Mouse (Mus musculus): ENCODE results near the gene Amph.

Amph gene

GRCm38 (mm10) chr13:19138550-19138949 lies 190.5 kb downstream of the Amph start:
- ATAC-seq (ENCODE audit: low TSS enrichment) = no peak

GRCm38 (mm10) chr13:19139104-19139503 lies 191.1 kb downstream of the Amph start:
- ATAC-seq (ENCODE audit: low TSS enrichment) = no peak

DNA sequence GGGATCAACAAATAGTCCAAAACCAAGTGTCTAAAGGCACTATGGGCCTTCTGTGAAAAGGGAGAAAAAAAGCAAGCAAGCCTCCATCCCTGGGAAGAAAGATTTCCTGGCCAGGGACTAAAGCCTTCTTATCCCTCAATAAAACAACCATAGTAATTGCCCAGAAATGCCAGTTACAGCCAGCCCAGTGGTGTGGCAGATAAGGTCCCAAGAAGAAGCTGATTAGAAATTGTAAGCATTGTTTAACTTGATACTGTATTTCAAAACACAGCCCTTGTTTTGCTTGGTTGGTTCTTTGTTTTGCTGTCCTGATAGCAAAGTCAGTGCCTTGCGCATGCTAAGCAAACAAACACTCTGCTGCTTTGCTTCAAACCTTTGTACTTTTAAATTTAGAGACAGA lies 191.8 kb downstream of the Amph start:
- ATAC-seq (ENCODE audit: low TSS enrichment) = no peak

DNA sequence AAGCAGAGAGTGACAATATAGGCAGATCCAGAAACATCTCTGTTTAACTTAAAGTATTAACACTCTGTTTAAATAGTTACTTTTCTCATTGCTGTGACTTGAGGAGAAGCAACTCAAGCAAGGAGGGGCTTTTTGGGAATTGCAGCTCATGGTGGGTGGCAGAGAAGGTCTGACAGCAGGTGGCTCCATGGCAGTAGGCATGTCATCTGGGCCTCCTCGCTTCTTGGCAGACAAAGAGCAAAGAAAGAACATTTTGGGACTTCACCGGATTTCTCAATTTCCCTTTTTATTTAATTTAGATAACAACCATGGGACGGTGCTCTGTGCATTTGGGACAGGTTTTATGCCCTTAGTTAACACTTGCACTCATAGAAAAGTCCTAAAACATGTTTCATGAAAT lies 195.8 kb downstream of the Amph start:
- ATAC-seq (ENCODE audit: low TSS enrichment) = no peak

DNA sequence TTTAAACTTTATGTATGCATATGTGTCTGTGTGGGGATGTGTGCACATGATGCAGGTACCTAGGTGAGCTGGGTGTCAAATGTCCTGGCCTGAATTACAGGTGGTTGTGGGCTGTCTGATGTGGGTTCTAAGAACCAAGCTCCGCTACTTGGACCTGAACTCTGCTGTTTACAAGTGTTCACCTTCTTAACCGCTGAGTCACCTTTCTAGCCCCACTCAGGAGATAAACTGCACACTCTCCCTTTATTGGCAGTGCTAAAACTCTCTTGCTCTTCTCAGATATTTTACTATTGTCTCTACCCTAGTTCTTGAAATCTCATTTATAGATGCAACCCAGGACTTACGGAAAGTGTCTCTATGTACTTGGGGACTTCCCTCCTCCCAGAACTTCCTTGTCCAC lies 199.5 kb downstream of the Amph start:
- no peak for ATAC-seq (ENCODE audit: low TSS enrichment)

GRCm38 (mm10) chr13:19149574-19149973 lies 201.6 kb downstream of the Amph start:
- ATAC-seq (ENCODE audit: low TSS enrichment) = no peak

DNA sequence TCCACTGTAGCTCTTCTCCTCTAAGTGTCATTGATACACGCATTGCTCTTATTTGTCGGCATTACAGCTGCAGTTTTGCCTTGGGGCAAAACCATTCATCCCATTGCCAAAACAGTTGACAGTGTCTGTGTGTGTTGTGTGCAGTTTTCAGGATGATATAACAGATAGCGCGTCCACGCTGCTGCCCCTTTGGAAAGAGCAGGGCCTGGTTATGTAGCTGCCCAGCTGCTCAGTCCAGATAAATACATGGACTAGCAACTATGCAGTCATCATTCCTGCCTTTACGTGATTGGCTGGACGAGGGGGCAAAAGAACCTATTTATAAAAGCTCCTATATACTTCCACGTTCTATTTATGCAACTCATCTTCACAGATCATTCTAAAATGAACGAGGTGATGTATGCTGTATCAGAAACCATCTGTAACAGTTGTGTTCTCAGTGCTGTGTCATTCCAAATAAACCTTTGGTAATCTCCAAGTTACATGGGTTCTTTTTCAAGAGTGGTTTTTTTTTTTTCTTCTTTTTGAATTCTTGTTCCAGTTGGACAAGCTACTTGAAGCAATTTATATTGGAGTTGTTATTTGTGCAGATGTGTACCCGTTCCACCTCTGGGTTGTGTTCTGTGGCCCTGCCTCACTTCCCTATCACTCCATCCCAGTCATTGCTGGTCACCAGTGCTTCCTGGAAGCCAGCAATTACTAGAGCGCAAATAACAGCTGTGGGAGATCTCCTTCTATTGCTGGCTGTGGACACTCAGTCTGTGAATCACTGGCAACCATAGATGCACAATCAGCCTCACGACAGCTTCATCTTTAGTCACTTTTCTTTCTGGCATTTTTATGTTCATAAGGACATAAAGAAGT lies 202.7 kb downstream of the Amph start:
- ATAC-seq (ENCODE audit: low TSS enrichment) = peak; percentile 72

- ATAC-seq (ENCODE audit: low TSS enrichment) = no peak
These were observed 204.1 kb downstream of the Amph start for GRCm38 (mm10) chr13:19152126-19152525.

DNA sequence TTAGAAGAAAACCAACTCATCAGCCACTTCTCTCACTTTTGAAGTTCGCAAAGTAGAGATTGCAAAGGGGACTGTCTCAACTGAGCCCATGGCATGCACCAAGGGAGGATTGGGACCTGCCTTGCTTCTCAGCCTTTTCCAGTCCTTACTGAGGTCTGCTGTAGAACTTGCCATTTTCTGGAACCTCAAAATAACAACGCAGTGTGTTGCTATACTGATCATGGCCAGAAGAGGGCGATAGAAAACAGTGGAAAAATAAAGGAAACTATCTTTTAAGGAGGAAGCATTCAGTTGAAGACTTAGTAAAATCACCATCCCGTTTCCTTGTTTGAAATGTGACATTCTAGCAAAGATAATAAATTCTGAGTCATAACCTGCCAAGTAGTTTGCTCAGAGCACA lies 210.5 kb downstream of the Amph start:
- peak; percentile 53 for ATAC-seq (ENCODE audit: low TSS enrichment)

DNA sequence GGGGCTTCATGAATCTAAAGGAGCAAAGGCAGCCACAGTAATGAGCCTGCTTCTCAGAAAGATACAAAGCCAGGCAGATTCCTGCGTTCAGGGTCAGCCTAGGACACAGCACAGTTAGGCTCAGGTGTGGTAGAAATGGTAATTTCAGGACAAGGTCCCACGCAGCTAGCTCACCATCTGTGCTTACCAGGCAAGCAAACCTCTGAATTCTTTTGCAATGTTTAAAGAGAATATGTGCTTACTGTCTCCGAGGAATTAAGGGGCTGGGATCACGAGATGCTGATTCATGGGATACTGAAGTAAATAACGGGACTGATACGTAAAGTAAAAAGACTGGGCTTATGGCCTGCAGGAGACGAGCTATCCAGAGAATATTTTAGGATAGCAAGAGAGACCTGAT lies 212.6 kb downstream of the Amph start:
- peak; percentile 69 for ATAC-seq (ENCODE audit: low TSS enrichment)

DNA sequence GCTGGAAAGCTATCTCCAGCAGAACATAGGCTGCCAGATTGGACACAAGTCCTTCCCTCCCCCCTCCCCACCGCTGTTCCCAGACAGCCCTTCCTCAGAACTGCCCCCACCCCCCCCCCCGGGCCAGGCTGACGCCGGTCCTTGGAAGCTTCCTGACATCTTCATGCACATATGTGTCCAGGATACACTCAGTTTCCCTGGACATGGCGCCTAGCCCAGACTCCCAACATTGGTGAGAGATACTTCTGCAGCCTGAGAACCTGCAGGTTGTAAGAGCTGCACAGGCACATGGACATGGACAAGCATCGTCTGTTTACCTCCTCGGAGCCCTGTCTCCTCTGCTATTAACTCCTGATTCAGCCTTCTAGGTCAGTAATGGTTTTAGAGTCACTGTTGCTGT lies 213.1 kb downstream of the Amph start:
- ATAC-seq (ENCODE audit: low TSS enrichment) = peak; percentile 52

DNA sequence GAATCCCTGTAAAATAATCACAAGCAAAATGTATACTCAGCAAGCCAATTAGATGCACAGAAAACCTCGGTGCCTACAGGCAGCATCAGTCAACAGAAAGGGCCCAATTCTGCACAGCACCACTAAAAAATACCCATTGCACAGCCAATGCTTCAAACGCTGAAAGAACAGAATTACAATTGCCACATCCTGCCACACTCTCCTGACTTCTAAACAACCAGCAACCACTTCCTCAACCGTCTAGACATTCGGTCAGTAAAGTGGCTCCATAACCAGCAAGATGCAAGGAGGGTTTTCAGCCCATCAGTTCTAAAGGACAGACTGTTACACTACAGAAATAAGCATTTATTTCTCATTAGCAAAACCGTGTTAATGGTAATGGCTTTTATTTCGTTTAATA lies 214.1 kb downstream of the Amph start:
- no peak for ATAC-seq (ENCODE audit: low TSS enrichment)

DNA sequence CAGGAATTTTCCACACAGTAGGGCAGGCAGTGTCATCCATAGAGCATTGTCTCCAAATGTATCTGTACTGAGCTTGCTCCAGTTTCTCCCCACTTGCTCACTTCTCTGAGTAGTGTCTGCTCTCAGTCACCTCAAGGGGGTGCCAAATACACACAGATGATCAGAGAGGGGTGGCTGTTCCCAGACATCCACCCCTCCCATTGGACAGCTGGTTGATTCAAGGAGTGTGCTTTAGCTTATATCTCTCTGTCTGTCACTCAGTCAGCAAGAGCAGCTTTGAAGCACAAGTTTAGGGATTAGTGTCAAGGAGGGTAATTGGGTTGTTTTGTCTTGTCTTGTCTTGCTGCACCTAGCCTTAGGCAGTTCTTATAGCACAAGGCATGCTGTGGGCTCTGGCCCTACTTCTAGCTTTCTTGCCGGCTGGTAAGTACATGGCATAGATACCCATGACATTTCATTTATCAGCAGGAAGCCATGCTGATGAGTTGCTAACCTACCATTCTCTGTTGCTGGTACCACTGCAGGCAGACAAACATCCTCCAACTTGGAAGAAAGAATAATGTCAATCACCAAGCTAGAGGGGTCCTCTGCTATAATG lies 229.8 kb downstream of the Amph start:
- peak; percentile 100 for ATAC-seq (ENCODE audit: low TSS enrichment)

- ATAC-seq (ENCODE audit: low TSS enrichment) = no peak
These were observed 230.3 kb downstream of the Amph start for GRCm38 (mm10) chr13:19178351-19178750.

DNA sequence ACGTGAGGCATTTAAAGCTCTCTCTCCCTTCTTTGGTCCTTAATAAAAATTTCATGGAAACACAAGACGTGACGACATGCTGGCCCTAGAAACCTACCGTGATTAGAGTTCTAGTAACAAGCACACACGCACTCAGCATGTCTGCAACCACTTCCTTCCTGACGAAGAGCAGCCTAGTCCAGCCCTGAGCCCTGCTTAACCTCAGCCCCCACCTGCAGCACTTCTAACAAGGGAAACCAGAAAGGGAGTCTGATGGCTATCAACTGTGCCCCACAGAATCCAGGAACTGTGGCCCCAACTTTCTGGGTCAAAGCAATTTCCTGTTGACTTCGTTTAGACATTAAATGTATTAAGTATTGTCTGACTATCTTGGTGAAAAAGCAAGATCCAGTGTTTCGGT lies 234.3 kb downstream of the Amph start:
- ATAC-seq (ENCODE audit: low TSS enrichment) = no peak

DNA sequence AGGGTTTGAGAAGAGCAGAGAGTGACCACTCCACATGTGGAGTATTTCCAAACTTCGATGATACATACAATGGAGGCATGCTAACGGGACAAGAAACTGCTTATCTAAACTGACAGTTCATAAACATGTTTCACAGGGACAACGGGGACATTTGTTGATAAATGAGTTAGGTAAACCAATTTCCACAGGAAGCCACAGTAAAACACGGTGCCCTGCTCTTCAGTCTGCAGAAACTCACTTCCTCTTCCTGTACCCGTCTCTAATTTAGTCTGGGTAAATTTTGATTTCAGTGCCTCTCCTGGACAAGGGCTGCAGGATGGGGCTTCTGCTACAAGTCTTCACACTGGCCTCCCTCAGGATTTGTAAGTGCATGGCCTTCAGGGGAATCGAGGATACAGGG lies 242.0 kb downstream of the Amph start:
- ATAC-seq (ENCODE audit: low TSS enrichment) = no peak

- ATAC-seq (ENCODE audit: low TSS enrichment) = no peak
These were observed 246.8 kb downstream of the Amph start for GRCm38 (mm10) chr13:19194803-19195202.

- no peak for ATAC-seq (ENCODE audit: low TSS enrichment)
These were observed 247.5 kb downstream of the Amph start for GRCm38 (mm10) chr13:19195456-19195855.
